Mouse (Mus musculus): ENCODE results near the gene Smim5. TPM values are rescaled to one million over a fixed set of nuclear protein-coding genes. Genes with fewer than 3 reads are reported as not detected.
"Not testable (repeated sequence)": the region's sequence is repeated elsewhere in the genome, so short reads cannot be mapped to it uniquely, and the experiment has no call there.

Smim5 gene
- total RNA-seq (2018; cell fraction: chromatin; rRNA removed): not detected
- under 1 TPM in 10 of 26 experiments, not detected in 16; 0.05 to 0.56 (median 0.18) TPM for total RNA-seq (2018; cell fraction: cytosol; rRNA removed)
- under 1 TPM in 1 of 26 experiments, not detected in 25; 0.68 TPM for total RNA-seq (2018; cell fraction: nucleus; rRNA removed)
- polyA plus RNA-seq (2018): 0.24 TPM in 1 of 3 replicates, not detected in the others

DNA sequence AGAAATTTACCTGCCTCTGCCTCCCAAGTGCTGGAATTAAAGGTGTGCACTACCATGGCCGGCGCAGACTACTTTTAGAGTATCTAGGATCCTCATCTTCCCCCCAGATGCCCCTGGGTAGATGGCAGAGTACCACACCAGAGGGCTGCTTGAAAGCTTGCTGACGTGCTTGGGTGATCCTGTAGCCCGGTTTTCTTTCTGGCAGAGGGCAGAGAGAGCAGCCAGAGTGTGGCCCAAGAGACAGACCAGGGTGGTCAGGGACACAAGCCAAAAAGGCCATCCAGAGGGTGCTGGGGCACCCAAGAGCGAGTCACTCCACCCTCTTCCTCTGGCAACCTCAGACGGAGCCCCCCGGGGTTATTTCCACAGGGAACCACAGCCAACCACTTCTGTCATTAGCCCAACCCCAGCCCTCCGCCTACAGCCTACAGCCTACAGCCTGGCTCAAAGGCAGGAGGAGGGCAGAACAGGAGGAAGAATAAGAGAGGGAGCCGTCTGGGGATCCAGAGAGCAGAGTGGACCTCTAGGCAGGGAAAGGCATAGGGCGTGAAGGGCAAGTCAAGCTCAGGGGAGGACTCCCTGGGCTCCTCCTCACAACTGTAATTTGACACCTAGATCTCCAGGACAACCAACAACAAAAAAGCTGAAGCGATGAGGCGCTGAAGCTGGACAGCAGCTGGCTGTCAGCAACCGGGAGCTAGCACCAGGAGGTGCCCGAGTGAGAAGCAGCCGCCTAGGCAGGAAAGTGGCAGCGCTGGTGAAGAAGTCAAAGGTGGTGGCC is at the start of gene Smim5:
Gene Smim5, plus strand, starts transcription at position 481 of the 781 bp plus-strand sequence.
- peaks cover 30% of the 10 kb centered on the region for H3K36me3 ChIP-seq (ENCODE audit: inconsistent target)
- no peak within 1 kb of the TSS for H3K27ac ChIP-seq
- H3K4me3 ChIP-seq (ENCODE audit: inconsistent target): no peak within 1 kb of the TSS
- H3K79me2 ChIP-seq (ENCODE audit: inconsistent target): no peaks in the 10 kb centered on the region
- 44% methylated on average over 16 of the region's 16 CpGs for WGBS (ENCODE audit: missing documents)

DNA sequence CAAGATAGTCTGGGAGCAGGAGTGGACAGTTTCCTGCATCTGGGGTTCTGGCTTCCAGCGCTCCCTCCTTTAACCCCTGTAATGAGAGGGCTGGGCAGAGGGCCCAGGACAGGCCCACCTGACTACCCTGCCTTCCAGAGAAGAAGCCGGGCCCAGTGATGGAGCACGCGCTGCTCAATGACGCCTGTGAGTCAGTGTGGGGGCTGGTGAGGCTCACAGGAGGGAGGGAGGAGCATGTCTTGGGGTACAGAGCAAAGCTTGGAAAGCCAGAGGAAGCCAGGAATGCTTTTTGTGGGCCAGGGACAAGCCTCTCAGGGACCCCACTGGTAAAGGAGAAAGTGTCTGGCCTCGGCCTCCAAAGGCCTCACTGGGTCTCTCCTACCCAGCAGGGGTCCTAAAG is 45.1 kb upstream of the Smim5 start:
- no peak overlapping the region for H3K27ac ChIP-seq
- WGBS (ENCODE audit: missing documents): 93% methylated on average over 6 of the region's 6 CpGs
- no peaks in the 10 kb centered on the region for H3K36me3 ChIP-seq (ENCODE audit: inconsistent target)
- H3K4me3 ChIP-seq (ENCODE audit: inconsistent target): no peak overlapping the region
- no peaks in the 10 kb centered on the region for H3K79me2 ChIP-seq (ENCODE audit: inconsistent target)

DNA sequence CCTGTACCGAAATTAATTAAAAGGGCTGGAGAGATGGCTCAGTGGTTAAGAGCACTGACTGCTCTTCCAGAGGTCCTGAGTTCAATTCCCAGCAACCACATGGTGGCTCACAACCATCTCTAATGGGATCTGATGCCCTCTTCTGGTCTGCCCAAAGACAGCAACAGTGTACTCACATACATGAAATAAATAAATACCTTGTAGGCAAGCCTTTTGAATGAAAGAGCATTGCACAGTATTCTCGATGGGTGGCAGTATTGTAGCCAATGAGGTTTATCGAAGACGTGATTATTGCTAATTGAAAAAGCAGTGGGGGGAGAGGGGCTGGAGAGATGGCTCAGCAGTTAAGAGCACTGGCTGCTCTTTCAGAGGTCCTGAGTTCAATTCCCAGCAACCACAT is 42.6 kb upstream of the Smim5 start:
- H3K27ac ChIP-seq; H3K4me3 ChIP-seq (ENCODE audit: inconsistent target); H3K79me2 ChIP-seq (ENCODE audit: inconsistent target); H3K36me3 ChIP-seq (ENCODE audit: inconsistent target): not testable (repeated sequence)
- 95% methylated on average over 4 of the region's 4 CpGs for WGBS (ENCODE audit: missing documents)

DNA sequence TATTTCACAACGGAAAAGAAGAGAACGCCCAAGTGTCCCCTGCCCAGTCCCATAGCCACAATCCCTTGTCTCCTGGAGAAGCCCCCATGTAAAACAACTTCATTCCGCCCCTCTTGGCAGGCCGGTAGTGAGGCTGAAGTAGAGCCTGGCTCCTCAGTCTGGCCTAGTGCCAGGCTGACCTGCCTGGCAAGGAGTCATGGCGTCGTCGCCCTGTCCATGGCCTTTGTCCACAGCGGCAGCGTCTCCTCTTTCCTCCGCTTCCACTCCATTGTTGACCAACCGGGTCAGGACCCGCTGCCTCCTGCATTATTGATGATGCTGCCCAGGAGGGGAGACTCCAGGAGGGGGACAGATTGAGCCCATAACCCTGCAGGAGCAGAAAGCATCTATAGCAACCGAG is 41.8 kb upstream of the Smim5 start:
- H3K4me3 ChIP-seq (ENCODE audit: inconsistent target): no peak overlapping the region
- no peak overlapping the region for H3K27ac ChIP-seq
- no peaks in the 10 kb centered on the region for H3K79me2 ChIP-seq (ENCODE audit: inconsistent target)
- no peaks in the 10 kb centered on the region for H3K36me3 ChIP-seq (ENCODE audit: inconsistent target)
- 83% methylated on average over 12 of the region's 13 CpGs for WGBS (ENCODE audit: missing documents)

GRCm38 (mm10) chr11:115858354-115858753 is 41.4 kb upstream of the Smim5 start, which contains the start of gene Myo15b:
Gene Myo15b (plus strand): TSS chr11:115858406.
- Histone ChIP-seq H3K79me2 (ENCODE audit: inconsistent target) (no peaks in the 10 kb centered on the region), H3K36me3 (ENCODE audit: inconsistent target) (no peaks in the 10 kb centered on the region), H3K27ac (no peak within 1 kb of the TSS), H3K4me3 (ENCODE audit: inconsistent target) (no peak within 1 kb of the TSS)
- 12% methylated on average over 27 of the region's 27 CpGs for WGBS (ENCODE audit: missing documents)

DNA sequence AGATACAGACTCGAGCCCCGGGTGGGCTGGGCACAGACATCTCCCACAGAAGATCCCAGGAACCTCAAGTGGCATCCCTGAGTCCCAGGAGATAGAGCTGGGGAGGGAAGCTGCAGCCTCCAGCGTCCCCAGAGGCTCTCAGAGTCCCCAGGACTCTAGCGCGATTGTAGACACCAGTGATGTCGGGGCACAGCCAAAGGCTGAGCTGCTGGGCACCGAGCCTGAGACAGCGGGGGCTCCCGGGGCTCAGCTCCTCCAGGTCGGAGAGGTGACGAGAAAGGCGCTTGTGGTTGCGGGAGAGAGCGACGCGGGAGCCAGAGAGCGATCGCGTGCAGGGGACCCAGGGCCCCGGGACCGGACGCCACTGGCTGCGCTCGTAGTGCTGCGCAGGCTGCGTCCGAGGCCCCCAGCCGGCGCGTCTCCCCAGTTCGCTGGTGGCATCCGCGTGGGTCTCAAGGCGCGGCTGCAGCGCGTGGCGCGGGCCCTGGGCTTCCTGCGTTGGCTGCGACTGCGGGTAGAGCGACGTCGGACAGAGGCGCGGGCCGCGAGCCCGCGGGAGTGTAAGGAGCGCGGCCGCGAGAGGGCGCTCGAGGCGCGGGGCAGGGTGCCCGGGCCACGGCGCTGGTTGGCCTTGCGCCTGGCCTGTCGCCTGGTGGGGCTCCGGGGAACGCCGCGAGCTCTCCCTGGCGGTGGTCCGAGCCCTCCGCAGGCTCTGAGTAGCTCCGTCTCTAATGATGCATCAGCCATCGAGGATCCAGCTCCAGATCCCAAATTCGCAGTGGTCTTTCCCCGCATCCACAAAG is 40.4 kb upstream of the Smim5 start:
- H3K79me2 ChIP-seq (ENCODE audit: inconsistent target): no peaks in the 10 kb centered on the region
- no peak overlapping the region for H3K4me3 ChIP-seq (ENCODE audit: inconsistent target)
- H3K36me3 ChIP-seq (ENCODE audit: inconsistent target): no peaks in the 10 kb centered on the region
- 2% methylated on average over 73 of the region's 75 CpGs for WGBS (ENCODE audit: missing documents)
- no peak overlapping the region for H3K27ac ChIP-seq

DNA sequence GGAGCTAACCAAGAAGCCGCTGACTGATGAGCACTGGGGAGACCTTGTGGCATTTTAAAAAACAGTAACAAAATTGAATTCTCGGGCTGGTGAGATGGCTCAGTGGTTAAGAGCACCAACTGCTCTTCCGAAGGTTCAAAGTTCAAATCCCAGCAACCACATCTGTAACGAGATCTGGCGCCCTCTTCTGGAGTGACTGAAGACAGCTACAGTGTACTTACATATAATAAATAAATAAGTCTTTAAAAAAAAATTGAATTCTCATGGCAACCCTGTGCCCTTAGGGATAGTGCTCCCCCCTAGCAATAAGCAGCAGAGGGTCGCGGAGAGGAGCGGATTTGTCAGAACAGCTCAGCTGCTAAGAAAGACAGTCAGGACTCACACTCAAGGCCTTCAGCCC is 35.9 kb upstream of the Smim5 start:
- no peaks in the 10 kb centered on the region for H3K36me3 ChIP-seq (ENCODE audit: inconsistent target)
- 81% methylated on average over 8 of the region's 8 CpGs for WGBS (ENCODE audit: missing documents)
- no peaks in the 10 kb centered on the region for H3K79me2 ChIP-seq (ENCODE audit: inconsistent target)
- no peak overlapping the region for H3K27ac ChIP-seq
- H3K4me3 ChIP-seq (ENCODE audit: inconsistent target): no peak overlapping the region

- Histone ChIP-seq H3K27ac (no peak overlapping the region), H3K36me3 (ENCODE audit: inconsistent target) (no peaks in the 10 kb centered on the region), H3K4me3 (ENCODE audit: inconsistent target) (no peak overlapping the region), H3K79me2 (ENCODE audit: inconsistent target) (no peaks in the 10 kb centered on the region)
- WGBS (ENCODE audit: missing documents): 16% methylated on average over 8 of the region's 8 CpGs
Observed at GRCm38 (mm10) chr11:115869393-115869792, 30.4 kb upstream of the Smim5 start.

DNA sequence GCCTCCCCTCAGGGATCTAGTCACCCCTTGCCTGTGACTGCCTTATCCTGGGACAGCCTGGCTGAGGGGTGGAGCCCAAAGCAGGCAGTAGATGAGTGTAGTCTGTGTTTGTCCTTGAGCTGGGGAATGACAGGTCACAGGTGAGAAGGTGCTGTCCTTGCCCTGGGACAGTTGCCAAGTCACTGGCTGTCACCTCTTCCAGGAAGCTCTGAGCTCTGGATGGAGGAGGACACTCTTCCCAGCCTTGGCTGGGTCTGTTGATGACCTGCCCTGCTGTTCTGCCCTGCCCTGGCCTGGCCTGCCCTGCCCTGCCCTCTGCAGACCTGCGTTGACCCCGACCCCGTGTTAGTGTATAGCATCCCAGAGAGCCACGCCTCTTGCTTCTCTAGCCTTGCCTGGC is 27.3 kb upstream of the Smim5 start:
- H3K4me3 ChIP-seq (ENCODE audit: inconsistent target): no peak overlapping the region
- 89% methylated on average over 4 of the region's 4 CpGs for WGBS (ENCODE audit: missing documents)
- no peaks in the 10 kb centered on the region for H3K79me2 ChIP-seq (ENCODE audit: inconsistent target)
- H3K36me3 ChIP-seq (ENCODE audit: inconsistent target): no peaks in the 10 kb centered on the region
- H3K27ac ChIP-seq: no peak overlapping the region

DNA sequence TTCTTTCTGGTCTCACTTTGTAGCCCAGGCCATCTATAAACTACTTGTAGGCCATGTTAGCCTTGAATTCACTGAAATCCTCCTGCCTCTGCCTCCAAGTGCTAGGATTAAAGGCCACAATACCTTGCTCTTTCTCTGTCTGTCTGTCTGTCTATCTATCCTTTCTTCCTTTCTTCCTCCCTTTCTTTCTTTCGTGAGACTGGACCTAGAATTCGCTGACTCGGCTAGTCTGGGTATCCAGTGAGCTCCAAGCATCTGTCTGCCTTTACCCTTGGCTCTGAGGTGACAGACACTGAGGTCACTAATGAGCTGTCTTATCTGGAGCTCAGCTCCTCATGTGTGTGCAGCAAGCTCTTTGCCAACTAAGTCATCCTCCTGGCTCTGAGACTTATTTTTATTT is 23.8 kb upstream of the Smim5 start:
- H3K36me3 ChIP-seq (ENCODE audit: inconsistent target): no peaks in the 10 kb centered on the region
- H3K79me2 ChIP-seq (ENCODE audit: inconsistent target): no peaks in the 10 kb centered on the region
- no peak overlapping the region for H3K4me3 ChIP-seq (ENCODE audit: inconsistent target)
- 100% methylated on average over 3 of the region's 3 CpGs for WGBS (ENCODE audit: missing documents)
- no peak overlapping the region for H3K27ac ChIP-seq

GRCm38 (mm10) chr11:115876438-115876837 is 23.3 kb upstream of the Smim5 start:
- no peak overlapping the region for H3K27ac ChIP-seq
- H3K79me2 ChIP-seq (ENCODE audit: inconsistent target): no peaks in the 10 kb centered on the region
- 87% methylated on average over 5 of the region's 5 CpGs for WGBS (ENCODE audit: missing documents)
- H3K36me3 ChIP-seq (ENCODE audit: inconsistent target): no peaks in the 10 kb centered on the region
- no peak overlapping the region for H3K4me3 ChIP-seq (ENCODE audit: inconsistent target)

DNA sequence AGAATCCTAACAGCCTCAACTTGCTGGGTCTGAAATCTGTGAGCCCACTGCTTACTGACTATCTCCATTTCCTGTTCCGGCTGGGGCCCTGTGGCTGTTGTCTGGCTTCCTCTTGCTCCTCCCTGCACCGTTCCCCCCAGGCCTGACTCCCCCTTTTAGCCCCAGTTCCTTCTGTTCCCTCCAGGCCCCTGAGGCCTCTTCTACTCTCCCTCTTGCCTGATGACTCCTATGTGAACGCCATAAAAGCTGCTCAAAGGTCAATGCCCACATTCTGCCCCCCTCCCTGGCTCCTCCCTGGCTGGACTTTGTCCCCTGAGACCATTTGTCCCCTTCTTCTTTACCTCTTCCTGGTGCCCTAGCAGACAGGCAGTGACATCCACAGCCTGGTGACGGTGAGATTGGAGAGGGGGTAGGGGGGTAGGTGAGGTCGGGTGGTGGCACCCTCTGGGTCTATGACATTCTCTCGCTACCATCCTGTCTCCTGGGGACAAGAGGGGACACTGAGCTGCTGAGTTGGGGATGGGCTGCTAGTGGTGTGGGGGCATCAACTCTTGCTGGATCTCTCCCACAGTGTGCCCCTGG is 22.5 kb upstream of the Smim5 start:
- WGBS (ENCODE audit: missing documents): 43% methylated on average over 6 of the region's 6 CpGs
- Histone ChIP-seq H3K36me3 (ENCODE audit: inconsistent target) (no peaks in the 10 kb centered on the region), H3K79me2 (ENCODE audit: inconsistent target) (no peaks in the 10 kb centered on the region), H3K27ac (no peak overlapping the region), H3K4me3 (ENCODE audit: inconsistent target) (no peak overlapping the region)

DNA sequence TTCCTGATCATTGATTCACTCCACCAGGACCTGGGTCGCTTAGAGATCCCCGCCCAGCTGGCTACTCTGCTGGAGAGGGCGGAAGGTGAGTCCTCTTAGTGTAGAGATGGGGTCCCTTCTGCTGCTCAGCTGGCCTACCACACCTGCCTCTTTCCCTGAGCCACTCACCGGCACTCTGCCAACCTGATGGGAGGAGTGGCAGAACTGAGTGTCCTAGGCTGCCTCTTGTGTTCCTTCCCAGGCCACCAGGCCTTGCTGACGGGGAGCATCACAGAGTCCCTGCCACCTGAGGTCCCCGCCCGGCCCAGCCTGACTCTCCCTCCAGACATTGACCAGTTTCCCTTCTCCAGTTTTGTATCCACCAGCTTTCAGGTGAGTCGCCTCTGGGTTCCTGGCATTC is 21.7 kb upstream of the Smim5 start:
- H3K4me3 ChIP-seq (ENCODE audit: inconsistent target): no peak overlapping the region

DNA sequence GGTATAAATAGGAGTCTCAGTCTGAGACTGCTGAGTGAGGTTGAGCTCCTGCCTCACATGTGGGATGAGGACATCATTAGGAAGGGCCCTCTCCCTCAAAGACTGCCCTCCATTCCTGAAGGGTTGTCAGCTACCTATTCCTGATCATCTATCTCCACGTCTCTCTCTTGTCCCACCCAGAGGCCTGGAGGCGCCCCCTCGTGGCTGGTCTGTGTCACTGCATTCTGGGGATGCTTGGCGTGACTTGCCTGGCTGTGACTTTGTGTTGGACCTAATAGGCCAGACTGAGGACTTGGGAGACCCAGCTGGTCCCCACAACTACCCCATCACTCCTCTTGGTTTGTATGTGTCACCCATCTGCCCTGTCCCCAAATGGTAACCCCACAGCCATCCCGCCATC is 18.8 kb upstream of the Smim5 start:
- WGBS (ENCODE audit: missing documents): 28% methylated on average over 5 of the region's 5 CpGs
- Histone ChIP-seq H3K79me2 (ENCODE audit: inconsistent target) (no peaks in the 10 kb centered on the region), H3K27ac (no peak overlapping the region), H3K36me3 (ENCODE audit: inconsistent target) (no peaks in the 10 kb centered on the region), H3K4me3 (ENCODE audit: inconsistent target) (no peak overlapping the region)

More for the DNA sequence above, 21.7 kb upstream of the Smim5 start:
- WGBS (ENCODE audit: missing documents): 96% methylated on average over 8 of the region's 8 CpGs
- no peaks in the 10 kb centered on the region for H3K79me2 ChIP-seq (ENCODE audit: inconsistent target)
- H3K36me3 ChIP-seq (ENCODE audit: inconsistent target): no peaks in the 10 kb centered on the region
- H3K27ac ChIP-seq: no peak overlapping the region

DNA sequence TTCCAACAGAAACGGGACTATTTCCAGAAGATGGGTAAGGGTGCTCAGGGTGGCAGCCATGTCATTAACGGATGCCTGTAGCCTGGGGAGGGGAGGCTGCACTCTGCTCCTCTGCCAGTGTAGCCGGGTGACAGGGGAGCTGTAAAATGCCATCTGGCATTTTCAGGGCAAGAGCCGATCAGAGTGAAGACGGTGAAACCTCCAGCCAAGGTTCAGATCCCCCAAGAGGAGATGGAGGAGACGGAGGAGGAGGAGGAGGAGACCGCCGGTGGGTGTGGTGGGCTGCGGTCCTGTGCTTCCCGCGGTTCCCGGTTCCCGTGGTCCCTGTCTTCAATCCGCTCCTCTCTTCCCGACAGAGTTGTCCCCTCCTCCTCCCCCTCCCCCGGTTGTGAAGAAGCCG is 16.5 kb upstream of the Smim5 start:
- 73% methylated on average over 14 of the region's 17 CpGs for WGBS (ENCODE audit: missing documents)

More for the DNA sequence above, 16.5 kb upstream of the Smim5 start:
- H3K4me3 ChIP-seq (ENCODE audit: inconsistent target): no peak overlapping the region
- no peak overlapping the region for H3K27ac ChIP-seq
- H3K79me2 ChIP-seq (ENCODE audit: inconsistent target): no peaks in the 10 kb centered on the region
- H3K36me3 ChIP-seq (ENCODE audit: inconsistent target): no peaks in the 10 kb centered on the region

Measured in macrophage (primary cell).